Mouse (Mus musculus) adipocyte (in vitro differentiated cells): ENCODE data around the gene Cdhr3.

Experiments used
- DNase-seq: peaks from one replicate; pipeline ENCODE4 v3.0.0-alpha.2; 2016; ENCODE audit warnings: low spot score

The Cdhr3 gene

GRCm38 (mm10) chr12:33076309-33076708 is 16.4 kb downstream of the Cdhr3 start:
- DNase-seq: no peak

- peak; percentile 62 for DNase-seq
Observed at GRCm38 (mm10) chr12:33071901-33072672, 20.6 kb downstream of the Cdhr3 start.

GRCm38 (mm10) chr12:33068977-33069376 is 23.7 kb downstream of the Cdhr3 start:
- DNase-seq: no peak

GRCm38 (mm10) chr12:33066355-33066754 is 26.3 kb downstream of the Cdhr3 start:
- DNase-seq: peak; percentile 41

GRCm38 (mm10) chr12:33065162-33065561 is 27.5 kb downstream of the Cdhr3 start:
- no peak for DNase-seq

- no peak for DNase-seq
Observed at GRCm38 (mm10) chr12:33064266-33064665, 28.4 kb downstream of the Cdhr3 start.

GRCm38 (mm10) chr12:33063250-33063649 is 29.4 kb downstream of the Cdhr3 start:
- no peak for DNase-seq

GRCm38 (mm10) chr12:33062379-33062778 is 30.3 kb downstream of the Cdhr3 start:
- peak; percentile 82 for DNase-seq

- DNase-seq: no peak
Observed at GRCm38 (mm10) chr12:33061651-33062050, 31.0 kb downstream of the Cdhr3 start.

- DNase-seq: peak; percentile 72
Observed at GRCm38 (mm10) chr12:33057231-33058048, 35.2 kb downstream of the Cdhr3 start.

- DNase-seq: no peak
Observed at GRCm38 (mm10) chr12:33056574-33056973, 36.1 kb downstream of the Cdhr3 start.

- DNase-seq: no peak
Observed at GRCm38 (mm10) chr12:33056074-33056473, 36.6 kb downstream of the Cdhr3 start.

- no peak for DNase-seq
Observed at GRCm38 (mm10) chr12:33053746-33054145, 38.9 kb downstream of the Cdhr3 start.

GRCm38 (mm10) chr12:33053311-33053710 is 39.4 kb downstream of the Cdhr3 start:
- no peak for DNase-seq

- no peak for DNase-seq
Observed at GRCm38 (mm10) chr12:33048391-33048790, 44.3 kb downstream of the Cdhr3 start.

- DNase-seq: no peak
Observed at GRCm38 (mm10) chr12:33046434-33046833, 46.2 kb downstream of the Cdhr3 start.

GRCm38 (mm10) chr12:33045533-33046361 is 46.9 kb downstream of the Cdhr3 start:
- DNase-seq: no peak

GRCm38 (mm10) chr12:33041476-33041875 is 51.2 kb downstream of the Cdhr3 start:
- DNase-seq: peak; percentile 62

GRCm38 (mm10) chr12:33040811-33041210 is 51.9 kb downstream of the Cdhr3 start:
- peak; percentile 65 for DNase-seq

- no peak for DNase-seq
Observed at GRCm38 (mm10) chr12:33038676-33039075, 54.0 kb downstream of the Cdhr3 start.

- no peak for DNase-seq
Observed at GRCm38 (mm10) chr12:33035719-33036521, 56.8 kb downstream of the Cdhr3 start.
